Mouse (Mus musculus) monocyte, adult 2 months (primary cell): ENCODE results near the gene Inpp4a.
A peak's percentile ranks its signal among the peaks of the same experiment; 100 is the strongest.

Experiments used
- DNase-seq, 2 experiments: peaks; one replicate each; pipeline ENCODE4 v3.0.0; 2022; ENCODE audit warnings: low spot score in 2 of 2, low read depth in 1 of 2

Inpp4a gene

DNA sequence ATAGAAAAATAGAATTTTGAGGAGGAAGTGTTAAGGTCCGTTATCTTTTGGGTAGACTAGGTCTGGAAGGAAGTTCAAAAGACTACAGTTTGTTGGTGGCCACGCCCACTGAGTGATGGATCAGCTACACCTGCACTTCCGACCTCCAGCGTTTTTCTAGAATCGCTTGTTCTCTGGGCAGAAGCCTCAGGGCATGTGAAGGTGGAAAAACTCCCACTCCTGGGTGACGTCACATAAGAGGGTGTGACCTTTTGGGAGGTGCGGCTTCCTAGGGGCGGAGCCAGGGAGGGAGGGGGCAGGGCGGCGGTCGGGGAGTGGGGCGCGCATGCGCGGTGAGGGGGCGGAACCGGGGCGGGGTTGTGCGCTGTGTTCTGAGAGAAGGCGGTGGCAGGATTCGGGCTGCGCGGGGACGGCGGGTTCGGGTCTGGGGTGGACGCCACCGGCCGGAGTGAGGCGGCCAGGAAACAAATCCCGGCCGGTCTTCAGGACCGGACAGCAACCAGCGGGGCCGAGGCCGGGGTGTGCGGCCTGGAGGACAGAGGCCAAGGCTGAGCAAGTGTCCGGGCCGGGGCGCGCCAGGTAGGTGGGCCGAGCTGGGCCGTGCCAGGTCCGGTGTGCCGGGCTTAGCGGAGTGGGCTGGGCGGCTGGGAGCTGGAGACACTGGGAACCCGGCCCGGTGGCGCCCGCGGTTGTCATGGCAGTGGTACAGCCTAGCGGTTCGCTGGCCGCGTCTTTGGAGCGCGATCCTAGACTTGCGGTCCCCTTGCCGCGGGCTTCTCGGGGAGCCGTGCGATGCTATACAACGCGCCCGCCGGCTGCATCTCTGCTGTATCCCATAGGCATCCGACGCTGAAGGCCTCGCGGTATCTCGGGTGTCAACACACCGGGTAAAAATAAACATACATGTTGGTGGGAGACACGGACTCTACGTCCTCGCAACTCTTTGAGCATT, at the start of gene Inpp4a:
Gene Inpp4a, plus strand, starts transcription at position 326 of the 952 bp plus-strand sequence.
- peak; percentile 66 to 87 for DNase-seq

DNA sequence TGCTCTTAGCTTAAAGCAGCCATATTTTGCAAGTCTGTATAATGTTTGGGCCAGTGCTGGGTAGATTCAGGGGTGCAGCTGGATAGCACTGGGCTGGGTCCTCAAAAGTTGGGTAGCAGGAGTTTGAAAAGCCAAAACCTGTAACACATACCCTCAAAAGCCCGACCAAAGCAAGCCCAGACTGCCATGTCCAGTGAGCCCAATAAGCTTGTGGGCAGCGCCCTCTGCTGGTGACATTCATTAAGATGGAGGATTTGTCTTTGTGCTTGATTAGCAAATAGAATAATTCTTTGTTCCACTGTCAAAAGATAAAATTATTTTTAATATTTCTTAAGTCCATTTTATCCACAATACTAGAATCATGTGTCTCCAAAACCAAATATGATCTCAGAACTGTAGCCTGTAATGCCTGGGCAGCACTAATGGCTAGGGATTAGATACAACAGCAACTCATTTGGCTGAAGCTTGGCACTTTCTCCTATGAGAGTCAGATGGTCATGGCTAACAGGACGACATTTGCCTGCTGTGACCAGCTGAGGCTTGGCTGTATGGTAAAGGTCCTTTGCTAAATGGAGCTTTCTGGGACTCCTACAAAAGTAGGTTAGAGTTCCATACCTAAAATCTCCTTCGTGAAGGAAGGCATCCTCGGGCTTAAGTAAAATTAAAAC, 48.9 kb upstream of the Inpp4a start:
- peak in 1 of 2 experiments; percentile 53 for DNase-seq

DNA sequence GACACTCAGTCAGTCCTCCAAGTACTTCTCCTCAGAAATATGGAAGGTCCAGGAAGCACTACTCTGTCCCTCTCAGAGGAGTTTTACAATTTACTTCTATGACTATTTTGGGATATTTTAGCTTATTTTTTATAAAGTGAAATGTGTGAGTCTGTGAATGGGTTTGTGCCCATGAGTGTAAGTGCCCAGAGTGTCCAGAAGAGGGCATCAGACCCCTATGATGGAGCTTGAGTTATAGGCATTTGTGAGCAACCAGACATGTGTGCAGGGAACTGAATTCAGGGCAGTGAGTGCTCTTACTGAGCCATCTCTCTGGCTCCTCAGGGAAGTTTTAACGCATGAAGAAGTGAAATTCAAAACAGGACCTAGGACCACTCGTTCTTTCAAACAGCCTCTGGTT, 41.2 kb upstream of the Inpp4a start:
- no peak for DNase-seq

DNA sequence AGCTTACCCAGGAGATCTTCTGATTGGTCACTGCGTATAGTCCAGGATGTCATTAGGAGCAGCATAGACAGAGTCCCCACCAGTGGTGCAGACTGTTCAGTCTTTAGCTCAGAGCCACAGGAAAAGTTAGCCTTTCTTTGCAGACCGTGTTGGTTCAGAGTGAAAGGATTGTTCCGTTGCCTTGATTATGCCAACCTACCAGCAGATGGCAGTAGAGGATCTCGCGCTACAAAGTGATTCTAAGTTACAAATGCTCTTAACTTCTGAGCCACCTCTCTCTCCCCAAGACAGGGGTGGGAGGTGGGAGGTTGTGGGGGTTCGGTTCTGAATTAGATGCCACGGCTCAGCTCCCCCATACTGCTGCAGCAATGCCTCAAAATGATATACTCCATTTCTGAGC, 27.2 kb upstream of the Inpp4a start:
- peak; percentile 12 to 42 for DNase-seq

DNA sequence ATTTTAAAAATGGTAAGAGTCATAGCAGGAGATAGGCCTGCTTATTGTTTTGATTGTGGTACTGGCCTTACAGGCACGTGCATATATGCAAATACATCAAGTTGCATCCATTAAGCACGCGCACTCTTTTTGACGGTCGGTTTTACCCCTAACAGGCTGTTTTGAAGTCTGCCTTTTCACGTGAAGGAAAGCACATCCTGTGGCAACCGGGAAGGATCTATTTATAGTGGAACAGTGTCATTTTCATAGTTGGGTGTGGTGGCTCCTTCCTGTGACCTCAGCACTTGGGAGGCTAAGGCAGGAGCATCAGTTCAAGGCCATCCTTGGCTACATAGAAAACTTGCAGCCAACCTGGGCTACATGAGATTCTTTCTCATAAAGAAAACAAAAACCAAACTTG, 13.1 kb upstream of the Inpp4a start:
- no peak for DNase-seq

DNA sequence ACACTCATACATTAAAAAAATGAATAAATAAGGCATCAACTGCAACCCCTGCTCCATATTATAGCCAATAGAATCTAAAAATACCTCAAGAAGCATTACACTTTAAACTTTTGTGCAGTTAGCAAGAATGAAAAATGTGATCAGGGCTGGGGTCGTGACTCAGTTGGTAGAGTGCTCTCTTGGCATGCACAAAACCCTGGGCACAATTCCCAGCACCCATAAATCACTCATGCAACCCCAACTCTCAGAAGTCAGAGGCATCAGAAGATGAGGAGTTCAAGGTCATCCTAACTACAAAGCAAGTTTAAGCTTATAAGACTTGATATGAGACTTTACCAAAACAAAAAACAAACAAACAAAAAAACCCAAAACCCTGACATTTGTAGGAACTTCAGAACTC, 11.9 kb upstream of the Inpp4a start:
- DNase-seq: no peak

DNA sequence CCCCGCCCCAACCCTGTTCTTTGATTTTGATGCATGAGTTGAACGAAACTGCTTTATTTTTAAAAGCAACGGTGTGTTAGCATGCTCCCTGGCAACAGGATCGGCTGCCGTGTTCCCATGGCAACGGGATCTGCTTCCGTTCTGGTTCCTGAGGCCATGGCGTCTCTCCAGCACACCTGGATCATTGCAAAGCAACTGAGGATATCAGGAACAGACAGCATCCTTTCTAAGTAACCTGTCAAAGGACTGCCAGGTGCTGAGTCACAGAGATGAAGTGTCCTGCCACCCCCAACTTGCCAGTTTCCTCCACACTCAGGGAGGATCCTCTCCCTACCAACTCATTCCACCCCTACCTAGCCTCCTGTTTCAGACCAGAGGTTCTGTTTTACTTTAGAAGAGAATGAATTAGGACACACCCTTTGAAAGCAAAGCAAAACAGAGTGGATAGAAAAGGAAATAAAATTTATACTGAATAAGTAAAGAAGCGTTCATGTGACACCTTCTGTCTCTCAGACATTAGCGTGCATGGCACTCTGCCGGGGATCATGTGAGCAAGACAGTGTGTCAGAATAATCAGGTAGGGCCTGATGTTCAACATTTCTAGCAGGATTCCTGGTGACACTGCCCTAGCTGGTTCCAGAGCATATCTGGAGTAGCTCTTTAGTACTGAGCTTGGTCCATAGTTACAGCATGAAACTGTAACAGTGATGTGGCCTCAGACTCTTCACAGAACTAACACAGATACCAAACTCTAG, 11.3 kb upstream of the Inpp4a start:
- DNase-seq: no peak

DNA sequence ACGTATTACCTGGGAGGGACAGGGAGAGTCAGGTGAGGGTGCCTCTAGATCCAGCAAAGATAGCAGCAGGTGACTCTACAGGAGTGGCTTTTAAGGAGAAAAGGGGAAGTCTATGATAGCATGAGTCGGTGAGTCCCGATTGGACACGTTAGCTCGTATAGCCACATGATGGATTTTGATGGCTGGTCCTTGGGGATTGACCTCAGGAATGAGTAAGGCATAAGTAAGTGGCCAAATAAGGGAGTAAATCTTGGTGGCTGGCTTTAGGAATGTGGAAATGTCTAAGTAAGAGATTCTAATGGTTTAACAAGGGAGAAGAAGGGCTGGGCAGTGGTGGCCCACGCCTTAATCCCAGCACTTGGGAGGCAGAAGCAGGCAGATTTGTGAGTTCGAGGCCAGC, 10.7 kb upstream of the Inpp4a start:
- DNase-seq: no peak

DNA sequence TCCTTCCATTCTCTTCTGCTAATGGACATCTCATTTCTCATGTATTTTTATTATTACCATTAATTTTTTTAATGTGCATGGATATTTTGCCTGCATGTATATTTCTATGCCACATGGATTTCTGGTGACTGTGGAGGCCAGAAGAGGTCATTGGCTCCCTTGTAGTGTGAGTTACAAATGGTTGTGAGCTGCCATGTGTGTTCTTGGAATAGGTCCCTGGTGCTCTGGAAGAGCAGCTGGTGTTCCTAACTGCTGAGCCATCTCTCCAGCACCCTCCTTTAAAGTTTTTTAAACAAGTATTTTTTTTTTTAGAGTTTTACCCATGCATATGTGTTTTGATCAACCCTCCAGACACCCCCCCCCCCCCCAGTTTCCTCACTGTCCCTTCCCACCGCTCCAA, 3.3 kb upstream of the Inpp4a start:
- no peak for DNase-seq

DNA sequence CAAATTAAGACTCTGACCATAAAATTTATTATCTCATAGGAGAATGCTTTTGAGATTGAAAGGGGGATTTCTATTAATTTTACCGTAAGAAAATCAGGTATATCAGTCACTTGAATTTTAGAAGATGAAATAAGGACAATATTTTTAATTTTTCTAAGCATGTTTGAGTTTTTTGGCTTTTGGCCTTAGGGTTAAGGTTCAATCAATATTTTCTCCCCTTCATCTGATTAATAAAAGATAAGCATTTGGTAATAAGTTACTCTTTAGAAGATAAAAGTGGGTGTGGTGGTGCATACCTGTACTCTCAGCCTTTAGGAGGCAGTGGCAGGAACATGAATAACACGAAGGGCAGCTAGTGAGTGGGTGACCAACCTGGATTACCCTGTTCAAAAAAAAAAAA, 761 bp upstream of the Inpp4a start:
- no peak for DNase-seq

DNA sequence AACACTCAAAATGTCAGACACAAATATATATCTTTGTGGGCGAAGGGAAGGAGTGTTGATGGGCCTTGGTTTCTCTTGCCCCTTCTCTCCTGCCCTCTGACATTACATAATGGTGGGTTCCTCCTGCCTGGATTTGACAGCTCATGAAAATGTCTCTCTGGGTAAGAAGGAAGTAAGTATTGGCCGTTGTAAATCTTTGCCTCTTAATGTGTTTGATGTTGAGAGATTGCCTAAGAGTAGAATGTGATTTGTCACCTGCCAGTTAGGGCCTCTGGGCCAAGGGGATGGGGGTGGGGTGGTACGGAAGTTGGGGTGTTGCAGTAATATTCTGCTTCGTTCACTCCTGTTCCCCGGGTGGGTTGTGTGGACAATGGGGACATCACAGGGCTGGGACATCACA, 985 bp downstream of the Inpp4a start:
- peak in 1 of 2 experiments; percentile 57 for DNase-seq

DNA sequence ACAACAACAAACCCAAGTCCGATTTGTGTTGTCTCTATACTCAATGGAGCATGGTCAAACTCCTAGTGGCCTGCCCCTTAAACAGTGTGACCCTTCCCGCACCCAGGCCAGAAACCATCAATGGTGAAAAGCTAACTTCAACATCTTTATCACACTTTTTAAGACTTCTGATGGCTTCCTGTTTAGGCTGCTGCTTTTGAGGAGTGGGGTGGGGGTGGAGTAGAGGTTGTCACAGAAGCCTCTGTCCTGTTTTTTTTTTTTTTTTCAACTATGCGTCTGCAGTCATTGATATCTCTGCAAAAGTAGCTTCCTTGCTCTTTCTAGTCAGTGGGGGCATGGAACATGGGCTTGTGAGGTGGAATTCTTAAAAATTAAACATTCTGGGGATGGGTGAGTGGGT, 3.1 kb downstream of the Inpp4a start:
- DNase-seq: no peak

DNA sequence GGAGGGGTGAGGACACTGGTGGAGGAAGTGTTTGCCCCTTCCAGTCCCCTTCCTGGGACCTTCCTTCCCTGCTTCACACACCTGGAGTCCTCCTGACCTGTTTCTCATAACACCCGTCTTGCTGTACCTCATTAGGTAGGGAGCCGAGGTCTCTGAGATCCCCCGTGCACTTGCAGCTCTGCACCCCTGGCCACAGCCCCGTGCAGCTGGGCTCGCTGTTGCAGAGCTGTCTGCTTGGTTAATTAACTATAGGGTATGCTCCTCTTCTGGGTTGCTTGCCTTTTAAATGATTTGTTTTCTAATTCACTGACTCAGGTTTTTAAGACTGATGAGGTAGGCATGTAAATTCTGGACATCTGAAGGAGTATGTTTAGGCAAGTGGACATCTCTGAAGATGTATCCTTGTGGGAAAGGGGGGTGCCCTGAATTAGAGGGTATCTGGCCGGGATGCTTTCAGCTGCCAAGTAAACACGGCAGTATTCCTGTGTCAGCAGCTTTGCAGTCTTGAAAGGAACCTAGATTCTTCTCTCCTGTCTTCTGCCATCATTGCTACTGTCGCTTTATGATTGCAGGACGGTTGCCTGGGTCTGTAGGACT, 6.1 kb downstream of the Inpp4a start:
- DNase-seq: no peak

DNA sequence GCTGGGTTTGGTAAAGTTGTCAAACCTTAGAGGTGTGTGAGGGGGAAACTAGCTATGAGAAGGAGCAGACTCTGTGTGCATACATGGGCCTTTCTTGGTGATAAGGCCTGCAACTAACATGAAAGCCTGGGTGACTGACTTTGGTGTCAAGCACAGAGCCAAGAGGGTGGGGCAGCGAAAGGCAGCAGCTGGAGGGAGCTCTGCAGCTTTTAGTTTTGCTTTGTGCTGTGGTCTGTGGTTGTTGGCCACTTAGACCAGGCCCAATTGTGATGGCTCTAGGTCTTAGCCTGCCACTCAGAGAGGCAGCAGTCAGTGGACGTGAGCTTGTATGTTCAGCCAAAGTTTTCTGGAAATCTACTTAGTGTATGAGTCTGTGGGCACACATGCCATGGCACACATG, 7.9 kb downstream of the Inpp4a start:
- peak in 1 of 2 experiments; percentile 31 for DNase-seq

DNA sequence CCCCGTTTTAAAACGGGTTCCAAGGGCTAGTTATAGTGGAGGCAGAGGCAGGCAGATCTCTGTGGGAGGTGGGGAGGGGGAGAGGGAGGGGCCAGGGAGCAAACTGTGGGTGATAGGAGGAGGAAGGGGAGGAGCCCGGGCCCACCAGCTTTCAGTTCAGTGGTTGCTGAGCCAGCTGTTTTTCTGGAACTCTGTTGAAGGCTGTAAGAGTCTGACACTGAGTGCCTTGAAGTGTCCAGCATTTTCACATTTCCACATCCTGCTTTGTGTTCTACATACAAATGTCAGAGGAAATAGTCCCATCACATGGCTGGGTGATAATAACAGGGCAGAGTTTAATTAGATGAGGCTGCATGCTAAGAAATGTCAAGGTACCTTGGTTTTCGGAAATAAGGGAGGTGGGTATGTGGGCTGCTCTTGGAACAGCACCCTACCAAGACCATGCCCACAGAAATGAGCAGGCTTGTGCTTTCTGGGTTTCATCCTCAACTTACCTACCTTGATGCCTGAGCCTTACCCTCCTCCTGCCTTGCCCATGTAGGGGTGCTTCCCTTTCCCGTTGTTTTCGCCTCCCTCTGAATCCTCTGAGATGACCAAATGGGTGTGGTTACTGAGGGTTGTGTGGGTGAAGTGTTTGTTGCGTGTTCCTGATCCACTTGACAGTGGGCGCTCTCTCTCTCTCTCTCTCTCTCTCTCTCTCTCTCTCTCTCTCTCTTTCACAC, 8.5 kb downstream of the Inpp4a start:
- peak in 1 of 2 experiments; percentile 8 for DNase-seq

DNA sequence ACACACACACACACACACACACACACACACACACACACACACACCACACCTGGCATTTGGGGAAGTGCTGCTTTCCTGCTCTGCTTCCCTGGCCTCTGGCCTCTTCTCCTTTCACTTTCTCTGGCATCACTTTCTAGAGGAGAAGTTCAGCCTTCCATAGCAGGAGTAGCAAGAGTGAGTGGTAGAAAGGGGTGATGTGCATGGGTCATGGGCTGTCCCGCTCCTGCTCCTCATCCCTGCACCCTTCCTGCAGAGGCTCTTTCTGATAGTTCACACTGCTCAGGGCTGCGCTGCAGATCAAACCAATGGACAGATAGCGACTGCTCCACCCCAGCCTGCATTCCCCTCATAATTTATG, 9.1 kb downstream of the Inpp4a start:
- peak in 1 of 2 experiments; percentile 19 for DNase-seq

DNA sequence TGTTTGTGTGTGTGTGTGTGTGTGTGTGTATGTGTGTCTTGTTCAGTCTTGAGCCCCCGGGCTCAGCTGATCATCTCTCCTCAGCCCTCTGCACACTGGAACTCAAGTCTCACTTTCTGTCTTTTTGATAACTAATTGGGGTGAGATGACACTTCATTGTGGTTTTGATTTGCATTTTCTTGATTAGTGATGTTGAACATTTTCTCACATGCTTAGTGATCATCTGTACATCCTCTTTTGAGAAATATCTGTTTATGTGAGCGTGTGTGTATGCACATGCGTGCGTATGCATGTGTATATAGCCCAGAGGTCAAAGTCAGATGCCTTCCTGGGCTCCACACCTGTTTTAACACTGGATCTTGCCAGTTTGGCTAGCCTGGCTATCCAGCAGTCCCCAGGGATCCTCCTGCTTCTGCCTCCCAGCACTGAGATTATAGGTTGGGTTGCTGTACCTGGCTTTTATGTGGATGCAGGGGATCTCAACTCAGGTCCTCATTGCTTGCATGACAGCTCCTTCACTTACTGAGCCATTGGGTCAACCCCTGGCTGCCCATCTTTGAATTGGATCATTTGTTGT, 10.4 kb downstream of the Inpp4a start:
- no peak for DNase-seq

DNA sequence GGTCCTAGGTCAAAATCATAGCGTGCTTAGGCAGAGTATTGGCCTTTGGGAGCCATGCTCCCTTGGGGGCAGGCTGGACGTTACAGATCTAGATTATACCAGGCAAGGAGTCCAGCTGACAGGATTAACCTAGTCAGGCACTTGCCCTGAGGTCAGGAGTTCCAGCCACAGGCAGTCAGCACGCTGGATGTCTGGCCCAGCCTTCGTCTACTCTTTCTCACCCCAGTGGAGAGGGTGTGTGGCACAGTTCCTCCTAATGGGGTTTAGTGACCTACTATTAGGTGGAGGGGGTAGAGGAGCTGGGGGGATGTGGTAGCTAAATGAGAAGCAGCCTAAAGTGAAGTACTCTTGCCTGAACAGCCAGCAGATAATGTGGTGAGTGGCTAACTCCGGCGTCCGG, 14.7 kb downstream of the Inpp4a start:
- DNase-seq: peak in 1 of 2 experiments; percentile 23

DNA sequence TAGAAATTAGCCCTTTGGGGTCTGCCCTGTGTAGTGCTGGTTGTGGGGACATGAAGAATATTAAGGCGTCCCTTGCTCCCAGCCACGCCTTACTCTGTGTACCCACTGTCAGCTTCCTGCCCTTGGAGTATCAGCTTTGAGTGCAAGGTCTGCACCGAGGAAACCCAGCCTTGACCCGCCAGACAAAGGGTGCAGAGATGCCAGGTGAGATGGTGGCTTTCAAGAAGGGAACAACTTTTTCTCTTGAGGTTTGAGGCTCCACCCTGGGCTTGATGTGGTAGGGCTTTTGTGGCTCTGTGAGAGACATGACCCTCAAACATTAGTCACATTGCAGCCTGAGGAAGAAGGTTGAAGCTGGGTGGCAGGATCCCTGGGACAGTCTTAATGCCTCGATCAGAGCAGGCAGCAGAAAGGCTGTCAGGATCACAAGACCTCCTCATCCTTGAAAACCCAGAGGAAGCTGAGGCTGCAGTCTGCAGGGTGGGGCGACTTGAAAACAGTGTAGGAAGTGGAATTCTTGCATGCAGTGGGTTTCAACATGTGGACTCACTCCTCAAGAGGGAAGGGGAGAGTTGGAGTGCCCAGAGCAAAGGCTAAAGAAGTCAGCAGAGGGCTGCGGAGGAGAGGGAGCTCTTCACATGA, 18.1 kb downstream of the Inpp4a start:
- peak in 1 of 2 experiments; percentile 11 for DNase-seq

DNA sequence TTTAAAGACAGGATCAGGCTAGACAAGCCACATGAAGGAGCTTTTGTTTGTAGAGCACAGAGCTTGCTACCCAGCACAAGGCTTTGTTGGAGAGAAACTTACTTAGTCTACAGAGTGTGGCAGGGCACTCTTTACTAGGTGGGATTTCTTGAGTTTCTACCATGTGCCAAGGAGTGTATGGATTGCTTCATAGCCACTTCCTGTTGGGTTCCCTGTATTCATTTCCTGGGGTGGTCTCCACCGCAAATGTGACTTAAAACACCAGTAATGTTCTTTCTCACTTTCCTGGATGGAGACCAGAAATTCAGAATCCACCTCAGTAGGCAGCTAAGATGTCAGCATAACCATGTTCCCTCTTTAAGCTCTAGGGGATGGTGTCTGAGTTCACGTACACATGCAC, 18.9 kb downstream of the Inpp4a start:
- no peak for DNase-seq
